Mouse (Mus musculus) CD8-positive naive resting alpha-beta T cell, adult 2 months (primary cell): Measurements from ENCODE around the gene Gjd3.

Source experiments
- DNase-seq, 2 experiments: peaks; one replicate each; pipeline ENCODE4 v3.0.0; 2022; ENCODE audit warnings: low read depth in 2 of 2, low spot score in 2 of 2

Gene Gjd3

GRCm38 (mm10) chr11:98963191-98964021, 19.4 kb downstream of the Gjd3 start:
- no peak for DNase-seq

GRCm38 (mm10) chr11:98962421-98963095, 20.3 kb downstream of the Gjd3 start:
- DNase-seq, result no peak

GRCm38 (mm10) chr11:98961766-98962165, 21.1 kb downstream of the Gjd3 start:
- DNase-seq, result no peak

GRCm38 (mm10) chr11:98961051-98961592, 21.7 kb downstream of the Gjd3 start:
- DNase-seq, result no peak

- no peak for DNase-seq
Observed at GRCm38 (mm10) chr11:98960313-98960906, 22.4 kb downstream of the Gjd3 start.

- peak; percentile 82 to 84 for DNase-seq
Observed at GRCm38 (mm10) chr11:98959437-98960312, 23.1 kb downstream of the Gjd3 start.

GRCm38 (mm10) chr11:98956340-98956739, 26.5 kb downstream of the Gjd3 start:
- DNase-seq, result no peak

GRCm38 (mm10) chr11:98955707-98956235, 27.0 kb downstream of the Gjd3 start:
- no peak for DNase-seq

- no peak for DNase-seq
Observed at GRCm38 (mm10) chr11:98954801-98955706, 27.8 kb downstream of the Gjd3 start.

- peak in 1 of 2 experiments; percentile 50 for DNase-seq
Observed at GRCm38 (mm10) chr11:98954373-98954772, 28.4 kb downstream of the Gjd3 start.

- no peak for DNase-seq
Observed at GRCm38 (mm10) chr11:98953835-98954320, 28.9 kb downstream of the Gjd3 start.

- no peak for DNase-seq
Observed at GRCm38 (mm10) chr11:98953361-98953760, 29.5 kb downstream of the Gjd3 start.

- no peak for DNase-seq
Observed at GRCm38 (mm10) chr11:98952736-98953135, 30.1 kb downstream of the Gjd3 start.

GRCm38 (mm10) chr11:98952111-98952510, 30.7 kb downstream of the Gjd3 start:
- DNase-seq, result no peak

- no peak for DNase-seq
Observed at GRCm38 (mm10) chr11:98951026-98951906, 31.6 kb downstream of the Gjd3 start.

GRCm38 (mm10) chr11:98950484-98950883, 32.3 kb downstream of the Gjd3 start:
- DNase-seq, result no peak

- no peak for DNase-seq
Observed at GRCm38 (mm10) chr11:98949958-98950460, 32.8 kb downstream of the Gjd3 start.
